Mouse (Mus musculus) heart, embryonic 11.5 days (tissue): ENCODE results near the gene Pou2f1. TPM values are rescaled to one million over a fixed set of nuclear protein-coding genes. Genes with fewer than 3 reads are reported as not detected.
A peak's percentile ranks its signal among the peaks of the same experiment; 100 is the strongest.

Source experiments
- ATAC-seq: fragments of 200-750 bp; cut with Nextera tagmentation; replicated peaks from 2 replicates; pipeline ENCODE4 v1.8.0; 2017; ENCODE audit warnings: moderate library complexity; ENCODE audit not compliant: insufficient number of reproducible peaks, low FRiP score, low TSS enrichment
- H3K27ac ChIP-seq: fragments of 300-500 bp; sonication (generic); 2 replicates; pipeline ENCODE4 v1.5.1; 2014; ENCODE audit warnings: mild to moderate bottlenecking, low read depth, low read length
- H3K27me3 ChIP-seq: fragments of 300-500 bp; sonication (generic); 2 replicates; pipeline ENCODE4 v1.6.1; 2014; ENCODE audit warnings: mild to moderate bottlenecking, low read length, mixed read lengths; ENCODE audit not compliant: control insufficient read depth, insufficient read depth
- H3K36me3 ChIP-seq: fragments of 300-500 bp; sonication (generic); 2 replicates; pipeline ENCODE4 v1.6.1; 2014; ENCODE audit warnings: mild to moderate bottlenecking, low read length, moderate library complexity, mixed read lengths; ENCODE audit not compliant: control insufficient read depth, insufficient read depth
- H3K4me1 ChIP-seq: fragments of 300-500 bp; sonication (generic); 2 replicates; pipeline ENCODE4 v1.6.1; 2014; ENCODE audit warnings: low read length; ENCODE audit not compliant: control insufficient read depth, insufficient read depth
- H3K4me2 ChIP-seq: fragments of 300-500 bp; sonication (generic); 2 replicates; pipeline ENCODE4 v1.6.1; 2014; ENCODE audit warnings: mild to moderate bottlenecking, moderate library complexity
- H3K4me3 ChIP-seq: fragments of 300-500 bp; sonication (generic); 2 replicates; pipeline ENCODE4 v1.5.1; 2014; ENCODE audit warnings: low read depth, low read length
- H3K9ac ChIP-seq: fragments of 300-500 bp; sonication (generic); 2 replicates; pipeline ENCODE4 v1.6.1; 2014; ENCODE audit warnings: mild to moderate bottlenecking, low read depth, low read length, moderate library complexity
- H3K9me3 ChIP-seq: fragments of 300-500 bp; sonication (generic); replicated peaks from 2 replicates; pipeline ENCODE4 v1.6.1; 2016; ENCODE audit warnings: low read length; ENCODE audit not compliant: control insufficient read depth
- WGBS: fragments of 180-500 bp; shearing (Covaris S2); extraction: QIAGEN DNeasy Blood & Tissue Kit; methylation state at CpG from one replicate; pipeline ENCODE4 v1.1.7; 2014; ENCODE audit not compliant: insufficient replicate concordance; 5-methylcytosine and 5-hydroxymethylcytosine counted together
- polyA plus RNA-seq: library from polyadenylated mRNA; unstranded; fragments of >200 nt; fragmentation: Nextera tagmentation; extraction: Ambion mirVana; gene quantifications from 2 replicates; pipeline ENCODE4 v1.2.1, GENCODE M21; 2014

Pou2f1 gene
- polyA plus RNA-seq: 16.7 and 17.3 TPM in 2 replicates

GRCm38 (mm10) chr1:166002520-166003155 lies at the start of gene Pou2f1:
Gene Pou2f1 (minus strand): TSS chr1:166002678.
- Histone ChIP-seq H3K9ac (peak within 1 kb of the TSS; percentile 96), H3K4me2 (peak within 1 kb of the TSS; percentile 75), H3K4me3 (peak within 1 kb of the TSS; percentile 95), H3K27ac (peak within 1 kb of the TSS; percentile 86), H3K36me3 (no peaks in the 10 kb centered on the region), H3K4me1 (peaks cover 18% of the 10 kb centered on the region), H3K9me3 (no peaks in the 10 kb centered on the region), H3K27me3 (no peaks in the 10 kb centered on the region)
- peak; percentile 93 for ATAC-seq
- WGBS: under 1% methylated on average over 56 of the region's 61 CpGs

GRCm38 (mm10) chr1:166049046-166049827 lies 46.8 kb upstream of the Pou2f1 start:
- Histone ChIP-seq H3K9me3 (no peaks in the 10 kb centered on the region), H3K36me3 (no peaks in the 10 kb centered on the region), H3K4me2 (peak overlapping the region; percentile 71), H3K4me3 (peak overlapping the region; percentile 53), H3K9ac (no peak overlapping the region), H3K27ac (no peak overlapping the region), H3K27me3 (peaks cover 3% of the 10 kb centered on the region; the same call in 1 of the 2 replicates), H3K4me1 (peaks cover 18% of the 10 kb centered on the region)
- 20% methylated on average over 11 of the region's 11 CpGs for WGBS
- no peak for ATAC-seq

GRCm38 (mm10) chr1:166048230-166048911 lies 45.9 kb upstream of the Pou2f1 start:
- Histone ChIP-seq H3K4me2 (peak overlapping the region; percentile 71), H3K27ac (no peak overlapping the region), H3K27me3 (peaks cover 3% of the 10 kb centered on the region; the same call in 1 of the 2 replicates), H3K9ac (peak overlapping the region; percentile 44), H3K4me3 (peak overlapping the region; percentile 53), H3K36me3 (no peaks in the 10 kb centered on the region), H3K9me3 (no peaks in the 10 kb centered on the region), H3K4me1 (peaks cover 20% of the 10 kb centered on the region)
- 2% methylated on average over 23 of the region's 23 CpGs for WGBS
- ATAC-seq: no peak

GRCm38 (mm10) chr1:166047505-166048170 lies 45.2 kb upstream of the Pou2f1 start:
- no peaks in the 10 kb centered on the region for H3K9me3 ChIP-seq
- peak overlapping the region; percentile 53 for H3K4me3 ChIP-seq
- 0 out of 2 replicates have a peak, but pooled peaks have one; percentile 16 for ATAC-seq
- 5% methylated on average over 25 of the region's 25 CpGs for WGBS
- H3K27ac ChIP-seq: no peak overlapping the region
- peaks cover 20% of the 10 kb centered on the region for H3K4me1 ChIP-seq
- H3K36me3 ChIP-seq: no peaks in the 10 kb centered on the region
- H3K9ac ChIP-seq: peak overlapping the region; percentile 44
- peaks cover 3% of the 10 kb centered on the region; the same call in 1 of the 2 replicates for H3K27me3 ChIP-seq
- H3K4me2 ChIP-seq: peak overlapping the region; percentile 71

- H3K4me1 ChIP-seq: peaks cover 20% of the 10 kb centered on the region
- no peak overlapping the region for H3K4me3 ChIP-seq
- H3K27ac ChIP-seq: no peak overlapping the region
- no peak overlapping the region for H3K9ac ChIP-seq
- no peaks in the 10 kb centered on the region for H3K9me3 ChIP-seq
- H3K4me2 ChIP-seq: no peak overlapping the region
- H3K27me3 ChIP-seq: peaks cover 3% of the 10 kb centered on the region; the same call in 1 of the 2 replicates
- whole genome bisulfite sequencing: 48% methylated on average over 4 of the region's 4 CpGs
- no peak for ATAC-seq
- no peaks in the 10 kb centered on the region for H3K36me3 ChIP-seq
These were observed 43.4 kb upstream of the Pou2f1 start for GRCm38 (mm10) chr1:166045894-166046197.

GRCm38 (mm10) chr1:166045060-166045893 lies 42.8 kb upstream of the Pou2f1 start:
- Histone ChIP-seq H3K4me1 (peaks cover 20% of the 10 kb centered on the region), H3K9ac (no peak overlapping the region), H3K27me3 (peaks cover 3% of the 10 kb centered on the region; the same call in 1 of the 2 replicates), H3K9me3 (no peaks in the 10 kb centered on the region), H3K27ac (no peak overlapping the region; the same call in 1 of the 2 replicates), H3K4me2 (peak overlapping the region; percentile 37; the same call in 1 of the 2 replicates), H3K36me3 (no peaks in the 10 kb centered on the region), H3K4me3 (no peak overlapping the region)
- WGBS: 23% methylated on average over 14 of the region's 14 CpGs
- ATAC-seq: no peak; the same call in 1 of the 2 replicates

GRCm38 (mm10) chr1:166043451-166044149 lies 41.1 kb upstream of the Pou2f1 start:
- no peak overlapping the region for H3K4me3 ChIP-seq
- H3K9me3 ChIP-seq: no peaks in the 10 kb centered on the region
- no peak overlapping the region for H3K27ac ChIP-seq
- no peak for ATAC-seq
- no peaks in the 10 kb centered on the region for H3K36me3 ChIP-seq
- H3K9ac ChIP-seq: no peak overlapping the region
- H3K27me3 ChIP-seq: peaks cover 3% of the 10 kb centered on the region; the same call in 1 of the 2 replicates
- H3K4me2 ChIP-seq: peak overlapping the region; percentile 4; the same call in 1 of the 2 replicates
- 51% methylated on average over 21 of the region's 21 CpGs for WGBS
- H3K4me1 ChIP-seq: peaks cover 15% of the 10 kb centered on the region
